ENCODE assay signal across 9 mouse cellular contexts in genomic region chr2:32741273-32742172, GRCm38 (mm10). TPM values are rescaled to one million over a fixed set of nuclear protein-coding genes. Genes with fewer than 3 reads are reported as not detected.
A peak's percentile ranks its signal among the peaks of the same experiment; 100 is the strongest.
DNase-seq lines count a peak whose midpoint lies in the region; ATAC-seq and TF ChIP-seq lines count a peak whose summit lies in the region.
"Had no signal": no experiment of that assay in that cellular context is flagged by ENCODE, and none has a peak within 500 bp of the region (broad histone marks: within the 10 kb centered on the region; RNA-seq: fewer than 3 reads in every experiment).

No protein-coding gene starts in this region.

- H3K9ac ChIP-seq in forebrain, embryonic 14.5 days (ENCODE audit: low read length): peak overlapping the region; percentile 84
- H3K9ac ChIP-seq in intestine, embryonic 14.5 days (ENCODE audit: low read length): peak overlapping the region; percentile 38
- H3K9ac ChIP-seq in liver, embryonic 15.5 days: no peak overlapping the region
- peak overlapping the region; percentile 90 for H3K9ac ChIP-seq in neural tube, embryonic 14.5 days (replicated peaks; ENCODE audit: low read depth, low read length)

- peak overlapping the region; percentile 97 for H3K4me2 ChIP-seq in forebrain, embryonic 14.5 days (ENCODE audit: low read length)
- peak overlapping the region; percentile 86 for H3K4me2 ChIP-seq in intestine, embryonic 14.5 days (ENCODE audit: low read length)
- H3K4me2 ChIP-seq in liver, embryonic 15.5 days: peak overlapping the region; percentile 59
- H3K4me2 ChIP-seq in neural tube, embryonic 14.5 days (ENCODE audit: low read depth, low read length): peak overlapping the region; percentile 72

- no peaks in the 10 kb centered on the region for H3K4me1 ChIP-seq in forebrain, embryonic 14.5 days (ENCODE audit: control insufficient read depth, insufficient read depth, low read length)
- peaks cover 13% of the 10 kb centered on the region for H3K4me1 ChIP-seq in intestine, embryonic 14.5 days (replicated peaks; ENCODE audit: control insufficient read depth, insufficient read depth, low read length)
- H3K4me1 ChIP-seq in liver, embryonic 15.5 days (replicated peaks): peaks cover 11% of the 10 kb centered on the region
- peaks cover 19% of the 10 kb centered on the region for H3K4me1 ChIP-seq in neural tube, embryonic 14.5 days (ENCODE audit: control insufficient read depth, insufficient read depth, low read length)
- no peaks in the 10 kb centered on the region for H3K4me1 ChIP-seq in thymus, adult 2 months (replicated peaks; ENCODE audit: control insufficient read depth, insufficient read depth, low read length)

- TF ChIP-seq POLR2A in thymus, adult 2 months (IDR thresholded peaks at IDR 0.05; ENCODE audit: control insufficient read depth, extremely low read depth, insufficient read depth, low read length, poor library complexity): no peak

- peak overlapping the region; percentile 80 for H3K27ac ChIP-seq in forebrain, embryonic 14.5 days (ENCODE audit: low read depth, low read length)
- no peak overlapping the region; the same call in 1 of the 2 replicates for H3K27ac ChIP-seq in intestine, embryonic 14.5 days (ENCODE audit: low read depth)
- no peak overlapping the region for H3K27ac ChIP-seq in liver, embryonic 15.5 days (replicated peaks)
- H3K27ac ChIP-seq in neural tube, embryonic 14.5 days (ENCODE audit: low read depth, low read length): peak overlapping the region; percentile 86
- H3K27ac ChIP-seq in thymus, adult 2 months (ENCODE audit: control insufficient read depth, insufficient read depth, low read length): no peak overlapping the region

- no peaks in the 10 kb centered on the region for H3K9me3 ChIP-seq in forebrain, embryonic 14.5 days (replicated peaks; ENCODE audit: control insufficient read depth, low read length)
- H3K9me3 ChIP-seq in intestine, embryonic 14.5 days (ENCODE audit: control insufficient read depth, low read length): no peaks in the 10 kb centered on the region
- H3K9me3 ChIP-seq in liver, embryonic 15.5 days (replicated peaks): no peaks in the 10 kb centered on the region
- H3K9me3 ChIP-seq in neural tube, embryonic 14.5 days (ENCODE audit: control insufficient read depth, low read length): no peaks in the 10 kb centered on the region

- no peak for TF ChIP-seq CTCF in thymus, adult 2 months (IDR thresholded peaks at IDR 0.05; ENCODE audit: borderline replicate concordance, control insufficient read depth, extremely low read depth, insufficient read depth, low read length, poor library complexity)

- WGBS in forebrain, embryonic 14.5 days: 2% methylated on average over 45 of the region's 58 CpGs
- WGBS in intestine, embryonic 14.5 days: 6% methylated on average over 55 of the region's 58 CpGs
- 32% methylated on average over 56 of the region's 58 CpGs for whole genome bisulfite sequencing in liver, embryonic 15.5 days (ENCODE audit: insufficient replicate concordance)
- WGBS in neural tube, embryonic 14.5 days: 3% methylated on average over 48 of the region's 58 CpGs
- WGBS in thymus, adult 2 months: 91% methylated on average over 58 of the region's 58 CpGs

- no peaks in the 10 kb centered on the region for H3K27me3 ChIP-seq in forebrain, embryonic 14.5 days (replicated peaks; ENCODE audit: control insufficient read depth, insufficient read depth, low read length)
- H3K27me3 ChIP-seq in intestine, embryonic 14.5 days (replicated peaks; ENCODE audit: control insufficient read depth, insufficient read depth, low read length): peaks cover 23% of the 10 kb centered on the region
- peaks cover 21% of the 10 kb centered on the region for H3K27me3 ChIP-seq in liver, embryonic 15.5 days
- H3K27me3 ChIP-seq in neural tube, embryonic 14.5 days (ENCODE audit: control insufficient read depth, insufficient read depth, low read length): no peaks in the 10 kb centered on the region
- H3K27me3 ChIP-seq in thymus, adult 2 months (ENCODE audit: control insufficient read depth, insufficient read depth, low read length): no peaks in the 10 kb centered on the region

- H3K4me3 ChIP-seq in forebrain, embryonic 14.5 days (ENCODE audit: low read depth, low read length): peak overlapping the region; percentile 79
- H3K4me3 ChIP-seq in intestine, embryonic 14.5 days (ENCODE audit: low read depth, low read length): peak overlapping the region; percentile 46
- H3K4me3 ChIP-seq in liver, embryonic 15.5 days (replicated peaks): peak overlapping the region; percentile 23; the same call in 1 of the 2 replicates
- peak overlapping the region; percentile 77 for H3K4me3 ChIP-seq in neural tube, embryonic 14.5 days (ENCODE audit: low read depth, low read length)
- H3K4me3 ChIP-seq in thymus, adult 2 months (ENCODE audit: control insufficient read depth, insufficient read depth, low read length): no peak overlapping the region
- H3K4me3 ChIP-seq: erythroblast, embryonic 14.5 days had no signal

- peaks cover 19% of the 10 kb centered on the region for H3K36me3 ChIP-seq in forebrain, embryonic 14.5 days (ENCODE audit: control insufficient read depth, insufficient read depth, low read length)
- H3K36me3 ChIP-seq in intestine, embryonic 14.5 days (ENCODE audit: control insufficient read depth, insufficient read depth, low read length): peaks cover 23% of the 10 kb centered on the region
- 0 out of 2 replicates have a peak, but pooled peaks cover 2% of the 10 kb centered on the region for H3K36me3 ChIP-seq in liver, embryonic 15.5 days (replicated peaks)
- H3K36me3 ChIP-seq in neural tube, embryonic 14.5 days (ENCODE audit: control insufficient read depth, insufficient read depth, low read length): peaks cover 16% of the 10 kb centered on the region
- peaks cover 27% of the 10 kb centered on the region for H3K36me3 ChIP-seq in thymus, adult 2 months (ENCODE audit: control insufficient read depth, insufficient read depth, low read length)

- peak; percentile 69 for ATAC-seq in forebrain, embryonic 14.5 days
- ATAC-seq in intestine, embryonic 14.5 days (replicated peaks; ENCODE audit: low FRiP score, low TSS enrichment, low read depth): peak; percentile 54
- no peak for ATAC-seq in liver, embryonic 15.5 days (ENCODE audit: insufficient read depth)
- peak; percentile 63 for ATAC-seq in neural tube, embryonic 14.5 days (ENCODE audit: low read depth)

- peak; percentile 62 for DNase-seq in adrenal gland, adult 2 months
- DNase-seq in adrenal gland, postnatal 4 days (ENCODE audit: low spot score in 2 of 2): no peak
- peak; percentile 77 for DNase-seq in cerebellum, adult 11-12 months
- peak; percentile 82 for DNase-seq in forebrain, embryonic 14.5 days (ENCODE audit: low spot score)
- peak; percentile 77 for DNase-seq in intestine, embryonic 14.5 days (ENCODE audit: low spot score)
- DNase-seq in thymus, adult 2 months: no peak

RNA-seq across cellular contexts. Expression of gene 6330409D20Rik, which starts 0.7 kb away (rescaled TPM):
- not detected for total RNA-seq in adrenal gland, adult 2 months (2021)
- polyA plus RNA-seq in adrenal gland, adult 2 months (2012; rRNA removed): not detected in 2 replicates
- under 1 TPM in 1 of 2 experiments, not detected in 1; 0.28 TPM for total RNA-seq in adrenal gland, postnatal 4 days (2021)
- polyA plus RNA-seq in forebrain, embryonic 14.5 days (2014; fragmentation: Nextera tagmentation; extraction: Ambion mirVana): 3.2 and 3.4 TPM in 2 replicates
- 0.38 and 0.75 TPM in 2 replicates for polyA plus RNA-seq in intestine, embryonic 14.5 days (2014; fragmentation: Nextera tagmentation; extraction: Ambion mirVana)
- polyA plus RNA-seq in liver, embryonic 15.5 days (2015; fragmentation: Nextera tagmentation; extraction: Ambion mirVana): not detected in 2 replicates
- polyA plus RNA-seq in neural tube, embryonic 14.5 days (2014; fragmentation: Nextera tagmentation; extraction: Ambion mirVana): 3.9 TPM in 2 replicates
- polyA plus RNA-seq in thymus, adult 2 months (2012; rRNA removed): 0.20 and 0.27 TPM in 2 replicates
- polyA plus RNA-seq: erythroblast, embryonic 14.5 days had no signal

RNA-seq across cellular contexts. Expression of gene Tor2a, which starts 15.5 kb away (rescaled TPM):
- total RNA-seq in adrenal gland, adult 2 months (2021): 10 to 100 TPM; 18.7 to 26.5 TPM
- 70.6 and 74.0 TPM in 2 replicates for polyA plus RNA-seq in adrenal gland, adult 2 months (2012; rRNA removed)
- total RNA-seq in adrenal gland, postnatal 4 days (2021): 10 to 100 TPM; 31.5 to 36.5 TPM
- polyA plus RNA-seq in forebrain, embryonic 14.5 days (2014; fragmentation: Nextera tagmentation; extraction: Ambion mirVana): 67.9 and 71.2 TPM in 2 replicates
- 71.1 and 74.8 TPM in 2 replicates for polyA plus RNA-seq in intestine, embryonic 14.5 days (2014; fragmentation: Nextera tagmentation; extraction: Ambion mirVana)
- polyA plus RNA-seq in liver, embryonic 15.5 days (2015; fragmentation: Nextera tagmentation; extraction: Ambion mirVana): 24.7 and 27.7 TPM in 2 replicates
- polyA plus RNA-seq in neural tube, embryonic 14.5 days (2014; fragmentation: Nextera tagmentation; extraction: Ambion mirVana): 56.0 and 57.6 TPM in 2 replicates
- 169 and 171 TPM in 2 replicates for polyA plus RNA-seq in thymus, adult 2 months (2012; rRNA removed)

RNA-seq across cellular contexts. Expression of gene Sh2d3c, which starts 20.7 kb away (rescaled TPM):
- total RNA-seq in adrenal gland, adult 2 months (2021): 10 to 100 TPM; 11.3 to 19.1 TPM
- 47.0 and 50.8 TPM in 2 replicates for polyA plus RNA-seq in adrenal gland, adult 2 months (2012; rRNA removed)
- total RNA-seq in adrenal gland, postnatal 4 days (2021): 10 to 100 TPM; 32.3 to 32.9 TPM
- polyA plus RNA-seq in forebrain, embryonic 14.5 days (2014; fragmentation: Nextera tagmentation; extraction: Ambion mirVana): 25.8 and 37.4 TPM in 2 replicates
- polyA plus RNA-seq in intestine, embryonic 14.5 days (2014; fragmentation: Nextera tagmentation; extraction: Ambion mirVana): 32.5 and 32.7 TPM in 2 replicates
- polyA plus RNA-seq in liver, embryonic 15.5 days (2015; fragmentation: Nextera tagmentation; extraction: Ambion mirVana): 7.0 and 8.3 TPM in 2 replicates
- 41.2 and 51.2 TPM in 2 replicates for polyA plus RNA-seq in neural tube, embryonic 14.5 days (2014; fragmentation: Nextera tagmentation; extraction: Ambion mirVana)
- 104 and 106 TPM in 2 replicates for polyA plus RNA-seq in thymus, adult 2 months (2012; rRNA removed)

RNA-seq across cellular contexts. Expression of gene Cdk9, which starts 28.6 kb away (rescaled TPM):
- total RNA-seq in adrenal gland, adult 2 months (2021): 10 to 100 TPM; 69.7 to 74.7 TPM
- 131 and 132 TPM in 2 replicates for polyA plus RNA-seq in adrenal gland, adult 2 months (2012; rRNA removed)
- 100 to 1,000 TPM; 102 to 105 TPM for total RNA-seq in adrenal gland, postnatal 4 days (2021)
- 72.9 and 75.1 TPM in 2 replicates for polyA plus RNA-seq in forebrain, embryonic 14.5 days (2014; fragmentation: Nextera tagmentation; extraction: Ambion mirVana)
- 83.8 and 85.2 TPM in 2 replicates for polyA plus RNA-seq in intestine, embryonic 14.5 days (2014; fragmentation: Nextera tagmentation; extraction: Ambion mirVana)
- 48.3 and 49.6 TPM in 2 replicates for polyA plus RNA-seq in liver, embryonic 15.5 days (2015; fragmentation: Nextera tagmentation; extraction: Ambion mirVana)
- polyA plus RNA-seq in neural tube, embryonic 14.5 days (2014; fragmentation: Nextera tagmentation; extraction: Ambion mirVana): 54.4 and 57.5 TPM in 2 replicates
- 220 and 239 TPM in 2 replicates for polyA plus RNA-seq in thymus, adult 2 months (2012; rRNA removed)

RNA-seq across cellular contexts. Expression of gene Ttc16, which starts 33.9 kb away (rescaled TPM):
- under 1 TPM; 0.24 to 0.35 TPM for total RNA-seq in adrenal gland, adult 2 months (2021)
- polyA plus RNA-seq in adrenal gland, adult 2 months (2012; rRNA removed): 0.31 and 0.37 TPM in 2 replicates
- under 1 TPM in 1 of 2 experiments, not detected in 1; 0.23 TPM for total RNA-seq in adrenal gland, postnatal 4 days (2021)
- 0.27 and 0.80 TPM in 2 replicates for polyA plus RNA-seq in forebrain, embryonic 14.5 days (2014; fragmentation: Nextera tagmentation; extraction: Ambion mirVana)
- polyA plus RNA-seq in intestine, embryonic 14.5 days (2014; fragmentation: Nextera tagmentation; extraction: Ambion mirVana): 0.13 and 0.20 TPM in 2 replicates
- 0.13 TPM in 1 of 2 replicates, not detected in the other for polyA plus RNA-seq in liver, embryonic 15.5 days (2015; fragmentation: Nextera tagmentation; extraction: Ambion mirVana)
- polyA plus RNA-seq in neural tube, embryonic 14.5 days (2014; fragmentation: Nextera tagmentation; extraction: Ambion mirVana): 0.36 and 0.82 TPM in 2 replicates
- 1.9 and 2.3 TPM in 2 replicates for polyA plus RNA-seq in thymus, adult 2 months (2012; rRNA removed)
- polyA plus RNA-seq: erythroblast, embryonic 14.5 days had no signal

Comparison
In these comparisons a context has a peak if more than half of its experiments do, and no peak if none do; other contexts are left out.
1. DNase-seq: peak in adrenal gland, adult 2 months (single experiment), cerebellum, adult 11-12 months (single experiment), forebrain, embryonic 14.5 days (single experiment) and intestine, embryonic 14.5 days (single experiment); none in adrenal gland, postnatal 4 days (0 of 2) and thymus, adult 2 months (single experiment).
2. H3K27ac ChIP-seq: peak in forebrain, embryonic 14.5 days (single experiment) and neural tube, embryonic 14.5 days (single experiment); none in intestine, embryonic 14.5 days (single experiment), liver, embryonic 15.5 days (single experiment) and thymus, adult 2 months (single experiment).
3. Peak in every context shown above with its lines, with median percentiles within 50 percentile points of each other: H3K4me2 ChIP-seq.